Mouse (Mus musculus) central nervous system, embryonic 14 days (tissue): ENCODE data around the gene Gpc1. TPM values are rescaled to one million over a fixed set of nuclear protein-coding genes. Genes with fewer than 3 reads are reported as not detected.

Experiments used
- polyA plus RNA-seq: library from polyadenylated mRNA; depleted of rRNA; stranded (reverse); fragments of >200 nt; gene quantifications from 2 replicates; pipeline ENCODE4 v1.2.3, GENCODE M21; 2012; rRNA removed

The Gpc1 gene
- polyA plus RNA-seq = 116 and 132 TPM in 2 replicates

GRCm38 (mm10) chr1:92831188-92832001, at the start of gene Gpc1:
Gene Gpc1 (plus strand): TSS chr1:92831645.

GRCm38 (mm10) chr1:92902786-92903185, 71.3 kb downstream of the Gpc1 start, which contains the start of gene Ankmy1:
Gene Ankmy1 (minus strand): TSS chr1:92902906.

GRCm38 (mm10) chr1:92906779-92907631, 75.6 kb downstream of the Gpc1 start, which contains the start of gene Dusp28:
Gene Dusp28 (plus strand): TSS chr1:92906981.

Other genes with a start within 250 kb of the Gpc1 start
- gene Olfr1412, start 245.9 kb upstream of the Gpc1 start, polyA plus RNA-seq = not detected in 2 replicates
- gene Olfr1411, start 237.2 kb upstream of the Gpc1 start, polyA plus RNA-seq = not detected in 2 replicates
- gene Olfr1410, start 225.9 kb upstream of the Gpc1 start, polyA plus RNA-seq = not detected in 2 replicates
- not detected in 2 replicates for gene Olfr12, start 213.9 kb upstream of the Gpc1 start, polyA plus RNA-seq
- 341 and 351 TPM in 2 replicates for gene Cops9, start 189.7 kb upstream of the Gpc1 start, polyA plus RNA-seq
- 0.06 and 0.11 TPM in 2 replicates for gene Otos, start 182.8 kb upstream of the Gpc1 start, polyA plus RNA-seq
- 0.29 and 0.39 TPM in 2 replicates for gene Ankmy1, start 71.3 kb downstream of the Gpc1 start, polyA plus RNA-seq
- gene Dusp28, start 75.3 kb downstream of the Gpc1 start, polyA plus RNA-seq = 15.8 and 16.5 TPM in 2 replicates
- 46.9 and 49.4 TPM in 2 replicates for gene Rnpepl1, start 79.1 kb downstream of the Gpc1 start, polyA plus RNA-seq
- gene Capn10, start 102.7 kb downstream of the Gpc1 start, polyA plus RNA-seq = 58.3 and 60.3 TPM in 2 replicates
- 0.49 and 0.64 TPM in 2 replicates for gene Gpr35, start 119.2 kb downstream of the Gpc1 start, polyA plus RNA-seq
- gene Aqp12, start 174.7 kb downstream of the Gpc1 start, polyA plus RNA-seq = not detected in 2 replicates